Mouse (Mus musculus): ENCODE results near the gene Il16. TPM values are rescaled to one million over a fixed set of nuclear protein-coding genes. Genes with fewer than 3 reads are reported as not detected.

Gene Il16
- total and polyA plus RNA-seq, 2 experiments from 2014 or later: 0.81 to 2.6 TPM

DNA sequence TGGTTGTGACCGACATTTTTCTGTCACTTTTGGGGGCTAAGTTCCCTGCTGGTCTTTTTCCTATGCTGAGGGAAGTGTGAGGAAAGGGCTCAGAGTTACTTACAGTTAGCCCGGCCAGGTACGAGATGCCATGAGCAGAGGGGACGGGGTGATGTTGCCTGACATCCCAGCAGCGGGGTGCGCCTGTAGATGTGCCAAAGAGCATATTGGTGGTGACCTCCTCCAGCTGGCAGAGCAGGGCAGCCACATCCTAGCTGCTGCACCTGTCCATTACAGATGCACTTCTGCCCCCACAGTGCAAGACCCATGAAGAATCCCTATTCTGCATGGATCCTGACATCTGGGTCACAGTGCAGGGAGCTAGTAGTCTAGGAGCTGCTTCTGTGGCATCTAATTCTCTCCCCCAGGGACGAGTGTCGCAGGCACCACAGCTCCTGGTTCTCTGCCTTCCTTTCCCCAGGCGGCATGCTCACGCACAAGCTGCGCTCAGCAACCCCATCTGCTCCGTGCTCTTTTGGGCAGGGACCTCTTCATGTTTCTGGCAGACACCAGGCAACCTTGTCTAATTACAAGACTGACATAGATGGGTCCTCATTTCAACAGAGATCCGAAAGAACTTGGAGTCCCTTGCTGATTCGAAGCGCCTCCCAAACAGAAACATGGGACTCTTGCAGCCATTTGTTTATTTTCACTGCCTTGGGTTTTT lies 13.4 kb downstream of the Il16 start:
- 63% methylated on average over 15 of the region's 15 CpGs for WGBS
- no peaks in the 10 kb centered on the region for H3K27me3 ChIP-seq (ENCODE audit: insufficient read depth, low read length)
- no peak for TF ChIP-seq CTCF (IDR thresholded peaks at IDR 0.05; ENCODE audit: low read depth)
- peaks cover 4% of the 10 kb centered on the region for H3K4me1 ChIP-seq (ENCODE audit: insufficient read depth, low read length)
- H3K9ac ChIP-seq (replicated peaks; ENCODE audit: low read length): no peak overlapping the region
- no peaks in the 10 kb centered on the region for H3K9me3 ChIP-seq (ENCODE audit: low read length)
- H3K4me2 ChIP-seq (ENCODE audit: low read depth, low read length): 0 out of 2 replicates have a peak overlapping the region, but pooled peaks have one; percentile 10
- no peaks in the 10 kb centered on the region for H3K36me3 ChIP-seq (ENCODE audit: insufficient read depth, low read length)
- H3K4me3 ChIP-seq (ENCODE audit: low read length): no peak overlapping the region
- H3K27ac ChIP-seq: peak overlapping the region; percentile 36; the same call in 1 of the 2 replicates
- peak; percentile 47; the same call in 1 of the 2 replicates for ATAC-seq
- peak; percentile 38 for DNase-seq (ENCODE audit: low spot score)

DNA sequence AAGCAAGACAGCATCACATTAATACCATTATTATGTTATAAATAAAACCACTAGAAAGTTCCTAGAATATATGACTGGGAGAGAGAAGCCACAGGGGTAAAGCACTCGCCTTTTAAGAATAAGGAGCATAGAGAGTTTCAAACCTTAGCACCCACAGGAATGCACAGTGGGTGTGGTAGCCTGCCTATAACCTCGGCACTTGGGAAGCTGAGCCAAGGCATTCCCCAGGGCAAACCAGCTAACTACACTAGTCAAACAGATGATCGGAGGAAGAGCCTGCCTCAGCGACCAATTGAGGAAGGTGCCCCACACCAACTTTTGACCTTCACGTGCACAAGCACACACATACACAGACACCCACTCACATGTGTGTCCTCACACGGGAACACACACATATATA lies 14.2 kb downstream of the Il16 start:
- Histone ChIP-seq H3K4me3 (ENCODE audit: low read length) (no peak overlapping the region), H3K36me3 (ENCODE audit: insufficient read depth, low read length) (no peaks in the 10 kb centered on the region), H3K27ac (no peak overlapping the region), H3K9me3 (ENCODE audit: low read length) (no peaks in the 10 kb centered on the region), H3K9ac (replicated peaks; ENCODE audit: low read length) (no peak overlapping the region), H3K4me1 (ENCODE audit: insufficient read depth, low read length) (peaks cover 4% of the 10 kb centered on the region), H3K4me2 (ENCODE audit: low read depth, low read length) (no peak overlapping the region), H3K27me3 (ENCODE audit: insufficient read depth, low read length) (no peaks in the 10 kb centered on the region)
- DNase-seq (ENCODE audit: low spot score): no peak
- no peak for TF ChIP-seq CTCF (IDR thresholded peaks at IDR 0.05; ENCODE audit: low read depth)
- ATAC-seq: no peak
- WGBS: 83% methylated on average over 6 of the region's 6 CpGs

GRCm38 (mm10) chr7:83726936-83727632 lies 18.4 kb downstream of the Il16 start:
- TF ChIP-seq CTCF (IDR thresholded peaks at IDR 0.05; ENCODE audit: low read depth): no peak
- H3K27me3 ChIP-seq (ENCODE audit: insufficient read depth, low read length): no peaks in the 10 kb centered on the region
- no peak overlapping the region for H3K4me3 ChIP-seq (ENCODE audit: low read length)
- no peak overlapping the region for H3K4me2 ChIP-seq (ENCODE audit: low read depth, low read length)
- H3K36me3 ChIP-seq (ENCODE audit: insufficient read depth, low read length): no peaks in the 10 kb centered on the region
- peaks cover 1% of the 10 kb centered on the region for H3K4me1 ChIP-seq (ENCODE audit: insufficient read depth, low read length)
- H3K9me3 ChIP-seq (ENCODE audit: low read length): no peaks in the 10 kb centered on the region
- H3K9ac ChIP-seq (replicated peaks; ENCODE audit: low read length): no peak overlapping the region
- ATAC-seq: no peak
- no peak overlapping the region for H3K27ac ChIP-seq
- no peak for DNase-seq (ENCODE audit: low spot score)
- 82% methylated on average over 5 of the region's 5 CpGs for WGBS

DNA sequence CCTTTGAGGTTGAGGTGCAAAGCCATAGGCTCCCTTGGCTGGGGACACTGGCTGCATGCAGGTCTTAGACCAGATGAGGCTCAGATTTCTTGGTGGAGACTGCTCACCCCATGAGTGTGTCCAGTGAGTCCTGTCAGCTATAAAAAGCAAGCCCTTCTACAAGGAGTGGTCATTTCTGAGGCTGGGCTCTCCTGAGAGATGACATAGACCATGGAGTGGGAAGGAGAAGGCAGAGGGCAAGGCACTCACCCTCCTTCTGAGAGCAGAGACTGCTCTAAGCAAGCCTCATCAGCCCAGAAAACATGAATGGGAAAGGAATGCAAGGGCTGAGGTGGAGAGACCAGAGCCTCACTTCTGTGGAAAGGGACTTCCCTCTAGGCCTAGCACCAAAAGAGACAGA lies 19.7 kb downstream of the Il16 start:
- Histone ChIP-seq H3K9ac (replicated peaks; ENCODE audit: low read length) (no peak overlapping the region), H3K27me3 (ENCODE audit: insufficient read depth, low read length) (no peaks in the 10 kb centered on the region), H3K4me2 (ENCODE audit: low read depth, low read length) (no peak overlapping the region), H3K4me3 (ENCODE audit: low read length) (no peak overlapping the region), H3K9me3 (ENCODE audit: low read length) (no peaks in the 10 kb centered on the region), H3K4me1 (ENCODE audit: insufficient read depth, low read length) (no peaks in the 10 kb centered on the region), H3K36me3 (ENCODE audit: insufficient read depth, low read length) (no peaks in the 10 kb centered on the region), H3K27ac (no peak overlapping the region)
- no peak for TF ChIP-seq CTCF (IDR thresholded peaks at IDR 0.05; ENCODE audit: low read depth)
- DNase-seq (ENCODE audit: low spot score) (no peak), ATAC-seq (no peak)

- no peak for DNase-seq (ENCODE audit: low spot score)
Observed at GRCm38 (mm10) chr7:83724541-83724940, 21.0 kb downstream of the Il16 start.

DNA sequence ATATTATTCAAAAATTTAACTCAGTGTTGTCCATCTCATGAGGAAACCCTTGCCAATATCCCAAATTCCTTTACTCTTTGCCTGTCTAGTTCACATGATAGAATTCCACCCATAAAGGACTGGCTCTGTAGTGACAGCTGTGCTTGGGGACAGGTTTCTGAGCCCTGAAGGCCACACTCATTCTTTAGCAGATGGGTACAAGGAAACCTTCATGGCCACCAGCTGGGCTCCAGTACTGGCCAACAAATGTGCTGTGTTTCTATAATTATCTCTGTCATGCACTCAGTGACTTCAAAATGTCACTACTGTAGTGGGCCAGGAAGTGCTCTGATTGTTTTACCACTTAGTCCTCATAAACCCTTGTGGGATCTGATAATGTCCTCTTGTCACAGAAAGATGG lies 21.6 kb downstream of the Il16 start:
- no peak for ATAC-seq
- Histone ChIP-seq H3K4me3 (ENCODE audit: low read length) (no peak overlapping the region), H3K4me1 (ENCODE audit: insufficient read depth, low read length) (no peaks in the 10 kb centered on the region), H3K9ac (replicated peaks; ENCODE audit: low read length) (no peak overlapping the region), H3K36me3 (ENCODE audit: insufficient read depth, low read length) (no peaks in the 10 kb centered on the region), H3K27ac (no peak overlapping the region), H3K27me3 (ENCODE audit: insufficient read depth, low read length) (no peaks in the 10 kb centered on the region), H3K4me2 (ENCODE audit: low read depth, low read length) (no peak overlapping the region), H3K9me3 (ENCODE audit: low read length) (no peaks in the 10 kb centered on the region)
- TF ChIP-seq CTCF (IDR thresholded peaks at IDR 0.05; ENCODE audit: low read depth): no peak
- DNase-seq (ENCODE audit: low spot score): no peak

More at GRCm38 (mm10) chr7:83724541-83724940, 21.0 kb downstream of the Il16 start:
- no peaks in the 10 kb centered on the region for H3K27me3 ChIP-seq (ENCODE audit: insufficient read depth, low read length)
- no peaks in the 10 kb centered on the region for H3K9me3 ChIP-seq (ENCODE audit: low read length)
- TF ChIP-seq CTCF (IDR thresholded peaks at IDR 0.05; ENCODE audit: low read depth): no peak
- H3K4me1 ChIP-seq (ENCODE audit: insufficient read depth, low read length): no peaks in the 10 kb centered on the region
- H3K4me3 ChIP-seq (ENCODE audit: low read length): no peak overlapping the region
- no peak overlapping the region for H3K9ac ChIP-seq (replicated peaks; ENCODE audit: low read length)
- no peak for ATAC-seq
- H3K36me3 ChIP-seq (ENCODE audit: insufficient read depth, low read length): no peaks in the 10 kb centered on the region
- H3K27ac ChIP-seq: no peak overlapping the region
- H3K4me2 ChIP-seq (ENCODE audit: low read depth, low read length): no peak overlapping the region
- 38% methylated on average over 2 of the region's 2 CpGs for WGBS

DNA sequence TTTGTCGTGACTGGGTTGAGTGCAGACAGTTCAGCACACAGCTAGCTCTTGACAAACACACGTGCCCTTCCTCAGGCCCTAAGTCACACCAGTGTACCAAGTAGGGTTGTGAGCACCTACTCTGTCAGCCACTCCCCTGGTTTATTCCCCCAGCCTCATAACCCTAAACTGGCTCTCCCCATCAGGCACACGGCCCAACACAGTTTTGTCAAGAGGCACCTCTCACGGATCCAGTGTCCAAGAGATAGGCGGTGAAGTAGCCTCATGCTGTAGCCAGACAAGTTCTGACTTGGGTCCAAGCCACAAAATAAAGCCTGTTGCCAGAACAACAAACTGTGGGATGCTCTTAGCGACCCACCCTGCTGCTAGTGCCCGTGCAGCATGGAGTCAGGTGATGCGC lies 22.3 kb downstream of the Il16 start:
- Histone ChIP-seq H3K9me3 (ENCODE audit: low read length) (no peaks in the 10 kb centered on the region), H3K4me2 (ENCODE audit: low read depth, low read length) (no peak overlapping the region), H3K27ac (no peak overlapping the region), H3K4me3 (ENCODE audit: low read length) (no peak overlapping the region), H3K27me3 (ENCODE audit: insufficient read depth, low read length) (no peaks in the 10 kb centered on the region), H3K9ac (replicated peaks; ENCODE audit: low read length) (no peak overlapping the region), H3K36me3 (ENCODE audit: insufficient read depth, low read length) (no peaks in the 10 kb centered on the region), H3K4me1 (ENCODE audit: insufficient read depth, low read length) (no peaks in the 10 kb centered on the region)
- ATAC-seq (no peak), DNase-seq (ENCODE audit: low spot score) (no peak)
- 74% methylated on average over 8 of the region's 8 CpGs for WGBS
- TF ChIP-seq CTCF (IDR thresholded peaks at IDR 0.05; ENCODE audit: low read depth): no peak

Measured in hindbrain, postnatal 0 days (tissue).